Mouse (Mus musculus) midbrain, embryonic 12.5 days (tissue): ENCODE measurements around the gene 4931400O07Rik. TPM values are rescaled to one million over a fixed set of nuclear protein-coding genes. Genes with fewer than 3 reads are reported as not detected.

Source experiments
- ATAC-seq: fragments of 200-750 bp; cut with Nextera tagmentation; 2 replicates; pipeline ENCODE4 v1.8.0; 2017; ENCODE audit warnings: low read depth, moderate TSS enrichment, moderate library complexity; ENCODE audit not compliant: low FRiP score
- H3K27ac ChIP-seq: fragments of 300-500 bp; sonication (generic); replicated peaks from 2 replicates; pipeline ENCODE4 v1.5.1; 2016; ENCODE audit warnings: mild to moderate bottlenecking
- H3K27me3 ChIP-seq: fragments of 300-500 bp; sonication (generic); 2 replicates; pipeline ENCODE4 v1.6.1; 2016; ENCODE audit warnings: mild to moderate bottlenecking
- H3K36me3 ChIP-seq: fragments of 300-500 bp; sonication (generic); 2 replicates; pipeline ENCODE4 v1.6.1; 2016
- H3K4me1 ChIP-seq: fragments of 300-500 bp; sonication (generic); 2 replicates; pipeline ENCODE4 v1.6.1; 2016
- H3K4me2 ChIP-seq: fragments of 300-500 bp; sonication (generic); replicated peaks from 2 replicates; pipeline ENCODE4 v1.6.1; 2016; ENCODE audit warnings: mild to moderate bottlenecking, moderate library complexity
- H3K4me3 ChIP-seq: fragments of 300-500 bp; sonication (generic); 2 replicates; pipeline ENCODE4 v1.5.1; 2016; ENCODE audit warnings: mild to moderate bottlenecking
- H3K9ac ChIP-seq: fragments of 300-500 bp; sonication (generic); replicated peaks from 2 replicates; pipeline ENCODE4 v1.6.1; 2016; ENCODE audit warnings: mild to moderate bottlenecking, moderate library complexity
- H3K9me3 ChIP-seq: fragments of 300-500 bp; sonication (generic); 2 replicates; pipeline ENCODE4 v1.6.1; 2016; ENCODE audit warnings: mild to moderate bottlenecking
- WGBS: fragments of 180-500 bp; shearing (Covaris S2); methylation state at CpG from one replicate; pipeline ENCODE4 v1.1.7; 2016; 5-methylcytosine and 5-hydroxymethylcytosine counted together
- polyA plus RNA-seq: library from polyadenylated mRNA; unstranded; fragments of >200 nt; fragmentation: Nextera tagmentation; extraction: Ambion mirVana; gene quantifications from 2 replicates; pipeline ENCODE4 v1.2.1, GENCODE M21; 2016

The 4931400O07Rik gene
- polyA plus RNA-seq, result not detected in 2 replicates

DNA sequence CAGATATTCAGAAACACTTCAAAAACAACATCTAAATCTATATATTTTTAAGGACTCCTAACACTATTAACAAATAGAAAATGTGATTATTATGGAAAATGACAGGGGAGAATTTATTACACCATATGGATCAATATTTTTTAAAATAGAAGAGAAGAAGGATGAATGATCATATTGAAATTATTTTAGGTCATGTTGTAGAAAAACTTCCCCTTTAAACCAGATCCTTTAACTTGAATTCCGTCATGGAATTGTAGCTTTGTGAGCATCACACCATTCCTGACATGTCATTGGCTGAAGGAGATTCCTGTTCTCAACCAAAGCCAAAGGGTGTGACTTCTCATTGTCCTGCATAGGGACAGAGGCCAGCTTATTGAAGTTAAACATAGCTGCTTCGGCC lies at the start of gene 4931400O07Rik:
TSS of gene 4931400O07Rik (plus strand) at position 301 of the 400 bp plus-strand sequence.
- WGBS, result 84% methylated on average over 2 of the region's 2 CpGs

More for the DNA sequence above, at the start of gene 4931400O07Rik:
- no peaks in the 10 kb centered on the region for H3K36me3 ChIP-seq
- no peak within 1 kb of the TSS for H3K9ac ChIP-seq
- H3K4me3 ChIP-seq, result no peak within 1 kb of the TSS
- H3K9me3 ChIP-seq, result no peaks in the 10 kb centered on the region
- no peaks in the 10 kb centered on the region for H3K27me3 ChIP-seq
- no peak within 1 kb of the TSS for H3K4me2 ChIP-seq
- H3K4me1 ChIP-seq, result no peaks in the 10 kb centered on the region
- ATAC-seq, result no peak
- H3K27ac ChIP-seq, result no peak within 1 kb of the TSS

Other genes with a start within 250 kb of the 4931400O07Rik start
- gene 4933402E13Rik, start 184.5 kb upstream of the 4931400O07Rik start, polyA plus RNA-seq, result 0.20 TPM in 1 of 2 replicates, not detected in the other